Mouse (Mus musculus) liver, embryonic 13.5 days (tissue): ENCODE data around the gene Cebpg. TPM values are rescaled to one million over a fixed set of nuclear protein-coding genes. Genes with fewer than 3 reads are reported as not detected.
A peak's percentile ranks its signal among the peaks of the same experiment; 100 is the strongest.

Experiments used
- ATAC-seq: fragments of 200-750 bp; cut with Nextera tagmentation; 2 replicates; pipeline ENCODE4 v1.8.0; 2017; ENCODE audit warnings: low read depth, mild to moderate bottlenecking, moderate number of reproducible peaks, moderate library complexity
- DNase-seq: peaks from one replicate; pipeline ENCODE4 v3.0.0; 2022
- H3K27ac ChIP-seq: fragments of 300-500 bp; sonication (generic); 2 replicates; pipeline ENCODE4 v1.5.1; 2015; ENCODE audit warnings: moderate library complexity, mild to moderate bottlenecking, inconsistent platforms
- H3K27me3 ChIP-seq: fragments of 300-500 bp; sonication (generic); 2 replicates; pipeline ENCODE4 v1.6.1; 2015; ENCODE audit warnings: mild to moderate bottlenecking, inconsistent platforms
- H3K36me3 ChIP-seq: fragments of 300-500 bp; sonication (generic); 2 replicates; pipeline ENCODE4 v1.6.1; 2015; ENCODE audit warnings: mild to moderate bottlenecking, inconsistent platforms
- H3K4me1 ChIP-seq: fragments of 300-500 bp; sonication (generic); replicated peaks from 2 replicates; pipeline ENCODE4 v1.6.1; 2015; ENCODE audit warnings: inconsistent platforms
- H3K4me2 ChIP-seq: fragments of 300-500 bp; sonication (generic); 2 replicates; pipeline ENCODE4 v1.6.1; 2015; ENCODE audit warnings: inconsistent platforms, mild to moderate bottlenecking, moderate library complexity
- H3K4me3 ChIP-seq: fragments of 300-500 bp; sonication (generic); replicated peaks from 2 replicates; pipeline ENCODE4 v1.5.1; 2015; ENCODE audit warnings: mild to moderate bottlenecking, inconsistent platforms
- H3K9ac ChIP-seq: fragments of 300-500 bp; sonication (generic); 2 replicates; pipeline ENCODE4 v1.6.1; 2015; ENCODE audit warnings: mild to moderate bottlenecking, inconsistent platforms
- H3K9me3 ChIP-seq: fragments of 300-500 bp; sonication (generic); replicated peaks from 2 replicates; pipeline ENCODE4 v1.6.1; 2016; ENCODE audit warnings: inconsistent platforms
- WGBS: fragments of 180-500 bp; shearing (Covaris S2); methylation state at CpG from one replicate; pipeline ENCODE4 v1.1.7; 2015; ENCODE audit not compliant: insufficient replicate concordance; 5-methylcytosine and 5-hydroxymethylcytosine counted together
- polyA plus RNA-seq: library from polyadenylated mRNA; unstranded; fragments of >200 nt; fragmentation: Nextera tagmentation; extraction: Ambion mirVana; gene quantifications from 2 replicates; pipeline ENCODE4 v1.2.1, GENCODE M21; 2015

Cebpg gene
- polyA plus RNA-seq, 1 experiment from 2014 or later = 18.8 TPM

DNA sequence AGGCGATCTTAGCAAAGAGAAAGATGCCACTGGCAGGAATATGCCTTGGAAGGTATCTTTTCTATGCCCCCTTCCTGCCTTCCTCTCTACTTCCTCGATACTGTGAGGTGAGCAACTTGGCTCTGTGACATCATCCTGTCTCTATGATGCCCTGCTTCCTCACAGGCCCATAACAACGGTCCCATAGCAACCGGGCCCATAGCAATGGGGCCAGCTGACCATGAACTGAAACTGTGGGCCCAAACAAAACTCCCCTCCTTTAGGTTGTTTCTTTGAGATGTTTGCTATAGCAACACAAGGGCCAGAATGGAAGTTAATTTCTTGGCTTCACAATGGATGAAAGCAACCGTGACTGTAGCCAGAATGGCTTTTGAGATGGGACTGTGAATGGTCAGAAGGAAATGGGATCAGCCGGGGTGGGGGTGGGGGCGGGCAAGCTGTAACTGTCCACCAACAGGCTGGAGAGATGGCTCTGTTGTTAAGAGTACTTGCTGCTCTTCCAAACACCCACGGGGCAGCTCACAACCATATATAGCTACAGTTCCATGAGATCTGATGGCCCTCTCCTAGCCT, 10.4 kb upstream of the Cebpg start:
- Histone ChIP-seq H3K4me1 (no peaks in the 10 kb centered on the region), H3K27me3 (no peaks in the 10 kb centered on the region), H3K9ac (no peak overlapping the region), H3K27ac (no peak overlapping the region), H3K4me3 (no peak overlapping the region), H3K36me3 (no peaks in the 10 kb centered on the region), H3K4me2 (no peak overlapping the region), H3K9me3 (no peaks in the 10 kb centered on the region)
- ATAC-seq = no peak
- DNase-seq = no peak
- WGBS = 63% methylated on average over 8 of the region's 8 CpGs

DNA sequence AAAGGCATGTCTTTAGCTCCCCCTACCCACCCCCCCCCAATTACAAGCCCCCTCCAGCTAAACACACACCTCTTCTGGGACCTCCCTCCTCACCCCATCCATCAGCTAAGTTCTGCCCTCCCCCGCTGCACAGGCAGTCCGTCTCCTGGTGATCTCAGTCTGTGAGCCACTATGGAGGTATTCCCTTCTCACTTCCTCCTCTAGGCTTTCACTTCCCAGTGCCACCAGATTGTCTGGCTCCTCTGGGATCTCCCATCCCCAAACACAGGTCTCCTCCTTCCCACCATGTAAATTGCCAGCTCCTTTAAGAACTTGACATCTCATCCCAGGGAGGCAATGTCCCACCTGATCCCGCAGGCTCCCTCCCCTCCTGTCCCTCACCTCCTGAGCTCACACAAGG, 9.6 kb upstream of the Cebpg start:
- 56% methylated on average over 3 of the region's 3 CpGs for WGBS
- Histone ChIP-seq H3K36me3 (no peaks in the 10 kb centered on the region), H3K27ac (no peak overlapping the region), H3K9me3 (no peaks in the 10 kb centered on the region), H3K4me3 (no peak overlapping the region), H3K4me2 (no peak overlapping the region), H3K4me1 (no peaks in the 10 kb centered on the region), H3K27me3 (no peaks in the 10 kb centered on the region), H3K9ac (no peak overlapping the region)
- DNase-seq (no peak), ATAC-seq (no peak)

DNA sequence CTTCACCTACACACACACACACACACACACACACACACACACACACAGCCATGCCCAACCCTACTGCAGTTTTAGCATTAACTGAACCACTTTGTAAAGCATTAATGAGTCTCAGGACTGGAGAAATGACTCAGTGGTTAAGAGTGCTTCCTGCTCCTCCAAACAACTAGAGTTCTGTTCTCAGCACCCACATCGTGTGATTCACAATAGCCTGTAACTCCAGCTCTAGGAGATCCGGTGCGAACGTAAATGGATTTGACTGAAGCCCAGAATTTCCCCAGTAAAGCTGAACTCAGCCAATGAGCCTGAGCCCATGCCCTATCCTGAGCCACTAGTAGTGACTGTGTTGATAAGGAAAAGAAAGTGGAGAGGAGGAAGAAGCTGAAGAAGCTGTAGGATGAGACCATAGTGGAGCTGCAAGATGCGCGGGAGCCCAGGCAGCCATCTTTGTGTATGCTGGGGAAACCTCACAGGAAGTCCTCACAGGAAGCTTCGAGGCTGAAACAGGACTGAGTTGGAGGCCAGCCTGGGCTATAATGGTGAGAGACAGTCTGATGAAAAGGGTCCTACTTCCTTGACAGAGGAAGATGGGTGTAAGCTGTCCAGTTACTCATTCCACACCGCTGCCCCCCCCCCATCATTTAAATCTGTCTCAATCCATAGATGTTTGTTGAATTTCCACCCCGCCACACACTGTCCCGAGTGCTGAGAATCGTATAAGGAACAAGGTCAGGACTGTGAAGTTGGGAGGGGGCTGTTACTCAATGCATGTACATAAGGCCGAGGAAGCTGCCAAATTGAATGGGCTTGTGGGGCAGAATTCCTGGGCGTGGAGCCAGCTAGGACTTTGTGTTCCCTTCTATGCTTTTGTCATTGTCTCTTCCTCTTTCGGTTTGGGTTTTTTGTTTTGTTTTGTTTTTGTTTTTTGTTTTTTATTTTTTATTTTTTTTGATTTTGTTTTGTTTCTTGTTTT, 8.2 kb upstream of the Cebpg start:
- DNase-seq = no peak
- no peak overlapping the region for H3K27ac ChIP-seq

DNA sequence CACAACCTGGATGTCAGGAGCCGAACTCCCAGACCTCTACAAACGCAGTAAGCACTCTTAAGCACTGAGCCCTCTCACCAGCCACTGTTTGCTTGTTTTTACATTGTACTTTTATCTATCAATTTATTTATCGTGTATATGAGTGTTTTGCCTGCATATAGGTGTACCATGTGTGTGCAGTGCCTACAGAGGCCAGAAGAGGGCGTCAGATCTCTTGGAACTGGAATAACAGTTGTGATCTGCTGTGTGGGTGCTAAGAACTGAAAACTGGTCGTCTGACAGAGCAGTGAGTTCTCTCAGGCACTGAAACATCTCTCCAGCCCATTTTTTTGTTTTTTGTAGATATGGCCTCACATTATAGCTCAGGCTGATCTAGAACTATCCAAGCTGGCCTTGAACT, 3.1 kb upstream of the Cebpg start:
- Histone ChIP-seq H3K9ac (no peak overlapping the region), H3K4me2 (no peak overlapping the region), H3K4me1 (peaks cover 23% of the 10 kb centered on the region), H3K27me3 (no peaks in the 10 kb centered on the region), H3K4me3 (no peak overlapping the region), H3K27ac (no peak overlapping the region), H3K36me3 (no peaks in the 10 kb centered on the region), H3K9me3 (no peaks in the 10 kb centered on the region)
- 57% methylated on average over 5 of the region's 5 CpGs for WGBS
- DNase-seq (no peak), ATAC-seq (no peak)

More for the DNA sequence above, 8.2 kb upstream of the Cebpg start:
- WGBS = 59% methylated on average over 14 of the region's 14 CpGs
- no peak for ATAC-seq
- no peak overlapping the region for H3K9ac ChIP-seq
- H3K27me3 ChIP-seq = no peaks in the 10 kb centered on the region
- no peak overlapping the region for H3K4me3 ChIP-seq
- H3K4me1 ChIP-seq = no peaks in the 10 kb centered on the region
- H3K4me2 ChIP-seq = no peak overlapping the region
- no peaks in the 10 kb centered on the region for H3K36me3 ChIP-seq
- no peaks in the 10 kb centered on the region for H3K9me3 ChIP-seq

DNA sequence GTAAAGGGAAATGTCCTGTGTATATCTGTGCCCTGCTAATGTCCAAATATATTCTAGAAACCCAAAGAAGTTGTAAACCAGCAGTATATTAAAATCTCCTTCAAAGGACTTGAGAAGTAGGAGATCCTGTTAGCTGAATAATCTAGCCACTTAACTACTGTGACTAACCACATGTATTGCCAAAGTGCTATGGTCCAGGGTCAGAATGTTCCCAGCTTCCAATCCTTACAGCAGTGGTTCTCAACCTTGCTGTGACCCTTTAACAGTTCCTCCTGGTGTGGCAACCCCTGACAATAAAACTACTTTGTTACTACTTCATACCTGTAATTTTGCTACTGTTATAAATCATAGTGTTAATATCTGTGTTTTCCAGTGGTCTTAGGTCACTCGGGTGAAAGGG, 2.0 kb upstream of the Cebpg start:
- Histone ChIP-seq H3K27ac (no peak overlapping the region), H3K4me2 (no peak overlapping the region), H3K9me3 (no peaks in the 10 kb centered on the region), H3K27me3 (no peaks in the 10 kb centered on the region), H3K9ac (no peak overlapping the region), H3K4me1 (peaks cover 31% of the 10 kb centered on the region), H3K36me3 (no peaks in the 10 kb centered on the region; the same call in 1 of the 2 replicates), H3K4me3 (no peak overlapping the region)
- no peak for DNase-seq
- WGBS = 60% methylated on average over 1 of the region's 1 CpGs
- no peak for ATAC-seq

DNA sequence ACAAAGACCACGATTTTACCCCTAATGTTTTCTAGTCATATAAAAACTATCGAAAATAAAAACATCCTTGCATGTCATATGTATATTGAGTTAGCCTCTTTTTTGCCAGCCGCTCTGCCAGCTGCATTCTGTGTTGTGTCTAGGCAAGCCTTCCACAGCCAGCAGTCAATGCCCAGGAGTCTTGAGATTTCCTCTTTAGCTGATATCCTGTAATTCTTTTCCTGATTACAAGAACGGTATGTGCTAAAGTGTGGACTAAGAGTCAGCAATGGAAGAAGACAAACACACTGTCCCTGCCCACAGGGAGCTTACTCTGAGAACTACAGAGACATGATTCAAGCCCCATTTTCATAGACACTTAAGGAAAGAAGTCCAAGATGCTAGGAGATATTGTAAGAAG, 1.2 kb upstream of the Cebpg start:
- no peaks in the 10 kb centered on the region for H3K27me3 ChIP-seq
- H3K4me3 ChIP-seq = no peak overlapping the region; the same call in 1 of the 2 replicates
- H3K4me1 ChIP-seq = peaks cover 34% of the 10 kb centered on the region
- H3K27ac ChIP-seq = peak overlapping the region; percentile 83; the same call in 1 of the 2 replicates
- WGBS = 53% methylated on average over 4 of the region's 4 CpGs
- no peaks in the 10 kb centered on the region for H3K9me3 ChIP-seq
- no peak for DNase-seq
- H3K36me3 ChIP-seq = no peaks in the 10 kb centered on the region; the same call in 1 of the 2 replicates
- ATAC-seq = no peak
- peak overlapping the region; percentile 88 for H3K4me2 ChIP-seq
- peak overlapping the region; percentile 72; the same call in 1 of the 2 replicates for H3K9ac ChIP-seq

DNA sequence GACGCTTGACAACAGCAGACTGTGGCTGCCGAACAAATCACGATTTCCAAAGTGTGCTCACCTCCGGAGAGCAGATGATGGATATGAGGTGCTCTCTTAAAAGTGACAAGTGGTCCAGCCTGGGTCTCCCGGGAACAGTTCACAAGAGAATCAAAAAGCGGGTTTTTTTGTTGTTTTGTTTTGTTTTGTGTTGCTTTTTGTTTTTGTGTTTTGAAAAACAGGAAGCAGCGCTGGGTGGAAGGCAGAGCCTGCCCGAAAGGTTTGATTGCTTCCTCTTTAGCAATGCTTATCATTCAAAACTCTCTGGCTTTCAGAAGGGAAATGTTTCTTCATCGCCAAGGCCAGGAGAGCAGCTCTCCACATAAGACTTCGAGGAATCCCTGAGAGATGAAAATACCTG, 626 bp upstream of the Cebpg start:
- DNase-seq = no peak
- peak overlapping the region; percentile 88 for H3K4me2 ChIP-seq
- peaks cover 34% of the 10 kb centered on the region for H3K4me1 ChIP-seq
- H3K27ac ChIP-seq = peak overlapping the region; percentile 83
- 4% methylated on average over 10 of the region's 10 CpGs for WGBS
- no peaks in the 10 kb centered on the region; the same call in 1 of the 2 replicates for H3K36me3 ChIP-seq
- H3K9ac ChIP-seq = peak overlapping the region; percentile 72
- no peak; the same call in 1 of the 2 replicates for ATAC-seq
- H3K9me3 ChIP-seq = no peaks in the 10 kb centered on the region
- peak overlapping the region; percentile 93 for H3K4me3 ChIP-seq
- H3K27me3 ChIP-seq = no peaks in the 10 kb centered on the region

DNA sequence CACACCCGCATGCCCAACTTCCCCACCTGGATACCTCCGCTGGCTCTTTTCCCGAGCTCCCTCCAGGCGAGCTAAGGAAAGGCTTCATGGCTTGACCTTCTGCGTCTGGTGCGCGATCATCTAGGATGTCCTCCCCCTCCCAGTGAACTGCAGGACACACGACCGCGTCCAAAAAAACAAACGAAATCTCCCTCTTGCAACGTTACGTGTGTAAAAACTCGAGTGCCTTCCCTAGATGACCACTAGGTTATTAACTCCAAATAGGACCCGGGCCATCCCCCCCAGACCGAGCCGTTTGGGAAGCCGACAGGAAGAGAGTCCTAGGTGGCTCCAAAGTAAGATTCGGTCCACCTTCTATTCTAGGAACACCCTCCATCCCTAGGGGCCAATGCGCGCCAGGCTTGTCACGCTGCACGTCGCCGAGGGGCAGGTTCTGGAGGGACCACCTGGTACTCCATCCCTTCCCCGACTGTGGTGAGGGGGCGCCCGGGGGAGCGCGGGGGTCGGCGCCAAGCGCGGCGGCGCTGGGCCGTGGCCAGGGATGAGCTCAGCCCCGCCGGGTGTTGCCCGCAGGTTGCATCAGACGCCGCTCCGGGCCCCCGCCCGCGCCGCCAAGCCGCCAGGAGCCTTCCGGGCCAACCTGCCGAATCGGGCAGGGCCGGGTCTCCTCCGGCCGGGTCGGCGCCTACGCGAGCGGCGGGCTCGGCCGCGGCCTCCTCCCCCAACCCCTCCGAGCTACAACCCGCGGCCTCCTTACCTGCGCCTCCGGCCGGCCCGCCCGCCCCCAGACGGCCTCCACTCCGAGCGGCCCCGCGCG, 546 bp downstream of the Cebpg start:
- WGBS = 1% methylated on average over 71 of the region's 77 CpGs
- ATAC-seq (peak; percentile 71), DNase-seq (peak; percentile 57)
- no peaks in the 10 kb centered on the region for H3K27me3 ChIP-seq
- H3K27ac ChIP-seq = peak overlapping the region; percentile 93
- peaks cover 34% of the 10 kb centered on the region for H3K4me1 ChIP-seq
- H3K9ac ChIP-seq = peak overlapping the region; percentile 95
- peak overlapping the region; percentile 88 for H3K4me2 ChIP-seq
- no peaks in the 10 kb centered on the region for H3K9me3 ChIP-seq
- H3K36me3 ChIP-seq = peaks cover 4% of the 10 kb centered on the region
- peak overlapping the region; percentile 93 for H3K4me3 ChIP-seq

DNA sequence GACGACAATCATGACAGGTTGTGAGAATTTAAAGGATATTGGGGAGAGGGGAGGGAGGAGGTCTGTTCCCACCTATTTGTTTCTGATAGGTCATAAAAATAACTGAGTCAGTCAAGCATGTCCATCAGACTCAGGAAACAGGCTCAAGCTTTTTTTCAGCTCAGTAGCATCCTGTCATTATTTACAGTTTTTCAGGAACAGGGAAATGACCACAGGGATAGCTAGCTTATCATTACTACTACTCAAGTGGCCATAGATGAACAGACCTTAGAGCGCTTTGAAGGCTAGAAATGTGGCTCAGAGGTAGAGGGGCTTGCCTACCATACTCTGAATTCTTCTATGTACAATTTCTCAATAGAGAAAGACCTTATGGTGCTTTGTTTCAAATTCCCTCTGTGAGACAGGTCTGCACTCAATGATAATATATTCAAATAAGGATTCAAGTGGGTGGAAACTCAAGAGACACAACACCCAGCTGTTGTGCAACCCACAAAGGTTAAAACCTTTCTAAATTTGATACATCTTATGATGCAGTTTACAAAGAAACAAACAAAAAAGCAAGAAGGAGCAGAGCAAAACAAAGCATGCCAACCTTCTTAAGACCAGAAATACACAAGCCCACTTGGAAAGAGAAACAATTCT, 1.3 kb downstream of the Cebpg start:
- Histone ChIP-seq H3K9ac (peak overlapping the region; percentile 95), H3K9me3 (no peaks in the 10 kb centered on the region), H3K27me3 (no peaks in the 10 kb centered on the region), H3K4me1 (peaks cover 34% of the 10 kb centered on the region), H3K36me3 (peaks cover 12% of the 10 kb centered on the region), H3K4me3 (peak overlapping the region; percentile 93), H3K4me2 (peak overlapping the region; percentile 88), H3K27ac (peak overlapping the region; percentile 93)
- no peak for DNase-seq
- WGBS = 56% methylated on average over 2 of the region's 2 CpGs
- ATAC-seq = no peak

DNA sequence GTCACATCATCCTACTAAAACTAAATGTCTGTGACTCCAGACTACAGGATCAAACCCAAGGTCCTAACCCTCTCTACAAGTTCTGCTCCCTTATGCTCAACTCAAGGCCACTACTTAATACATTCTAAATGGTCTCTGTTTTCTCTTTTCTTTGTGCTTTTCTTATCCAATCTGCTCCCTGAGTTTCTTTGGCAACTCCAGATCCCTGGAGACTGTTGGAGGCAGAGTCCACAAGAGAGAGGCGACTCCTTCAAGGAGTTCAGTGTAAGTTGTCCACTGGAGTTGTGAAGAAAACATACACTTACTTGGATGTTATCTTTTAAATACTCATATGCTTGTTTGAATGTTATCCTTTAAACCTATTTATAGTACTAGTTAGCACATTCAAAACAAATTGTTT, 2.1 kb downstream of the Cebpg start:
- no peak for ATAC-seq
- no peak for DNase-seq
- 89% methylated on average over 1 of the region's 1 CpGs for WGBS
- Histone ChIP-seq H3K4me1 (peaks cover 35% of the 10 kb centered on the region), H3K9me3 (no peaks in the 10 kb centered on the region), H3K4me2 (peak overlapping the region; percentile 88), H3K27me3 (no peaks in the 10 kb centered on the region), H3K36me3 (peaks cover 19% of the 10 kb centered on the region), H3K4me3 (peak overlapping the region; percentile 93; the same call in 1 of the 2 replicates), H3K9ac (peak overlapping the region; percentile 95), H3K27ac (no peak overlapping the region)
